In genomic region chr2:154455776-154456175, GRCm38 (mm10) we compare ENCODE assay signal across 7 mouse cellular contexts. TPM values are rescaled to one million over a fixed set of nuclear protein-coding genes. Genes with fewer than 3 reads are reported as not detected.
DNase-seq lines count a peak whose midpoint lies in the region; ATAC-seq lines count a peak whose summit lies in the region.

No protein-coding gene starts in this region.

- WGBS in limb, embryonic 15.5 days: 18% methylated on average over 5 of the region's 5 CpGs
- 40% methylated on average over 5 of the region's 5 CpGs for WGBS in neural tube, embryonic 14.5 days

- peak; percentile 65 for DNase-seq in right cerebral cortex, adult 18-20 months
- DNase-seq in right cerebral cortex, postnatal 4 days: no peak
- peak; percentile 23 to 54 for DNase-seq in heart, postnatal 14 days
- DNase-seq in ovary, adult 18-20 months (ENCODE audit: low spot score): no peak

- 0 out of 2 replicates have a peak overlapping the region, but pooled peaks have one; percentile 14 for H3K4me2 ChIP-seq in limb, embryonic 15.5 days
- H3K4me2 ChIP-seq in neural tube, embryonic 14.5 days (ENCODE audit: low read depth, low read length): no peak overlapping the region

- no peaks in the 10 kb centered on the region for H3K27me3 ChIP-seq in limb, embryonic 15.5 days
- H3K27me3 ChIP-seq in neural tube, embryonic 14.5 days (ENCODE audit: control insufficient read depth, insufficient read depth, low read length): no peaks in the 10 kb centered on the region

- intact Hi-C loops in heart, postnatal 14 days (cut with DNase I): no loop called here

- H3K9ac ChIP-seq in limb, embryonic 15.5 days: no peak overlapping the region
- no peak overlapping the region for H3K9ac ChIP-seq in neural tube, embryonic 14.5 days (replicated peaks; ENCODE audit: low read depth, low read length)

- no peaks in the 10 kb centered on the region for H3K9me3 ChIP-seq in limb, embryonic 15.5 days
- H3K9me3 ChIP-seq in neural tube, embryonic 14.5 days (ENCODE audit: control insufficient read depth, low read length): no peaks in the 10 kb centered on the region

- peaks cover 20% of the 10 kb centered on the region for H3K4me1 ChIP-seq in limb, embryonic 15.5 days
- peaks cover 6% of the 10 kb centered on the region; the same call in 1 of the 2 replicates for H3K4me1 ChIP-seq in neural tube, embryonic 14.5 days (ENCODE audit: control insufficient read depth, insufficient read depth, low read length)

- H3K4me3 ChIP-seq in limb, embryonic 15.5 days: no peak overlapping the region
- H3K4me3 ChIP-seq in neural tube, embryonic 14.5 days (ENCODE audit: low read depth, low read length): no peak overlapping the region

- H3K36me3 ChIP-seq in limb, embryonic 15.5 days: no peaks in the 10 kb centered on the region
- H3K36me3 ChIP-seq in neural tube, embryonic 14.5 days (ENCODE audit: control insufficient read depth, insufficient read depth, low read length): no peaks in the 10 kb centered on the region

- peak; percentile 60; the same call in 1 of the 2 replicates for ATAC-seq in erythroid progenitor cell, adult 5-6 weeks (replicated peaks; ENCODE audit: low FRiP score, poor library complexity, severe bottlenecking)
- ATAC-seq in limb, embryonic 15.5 days (ENCODE audit: insufficient number of reproducible peaks, low FRiP score, low TSS enrichment, low read depth): no peak
- ATAC-seq in neural tube, embryonic 14.5 days (ENCODE audit: low read depth): no peak; the same call in 1 of the 2 replicates

- peak overlapping the region; percentile 59 for H3K27ac ChIP-seq in limb, embryonic 15.5 days
- peak overlapping the region; percentile 58; the same call in 1 of the 2 replicates for H3K27ac ChIP-seq in neural tube, embryonic 14.5 days (ENCODE audit: low read depth, low read length)

RNA-seq across cellular contexts. Expression of gene Cbfa2t2, which starts 19.5 kb away (rescaled TPM):
- 9.6 and 28.1 TPM in 2 replicates for total RNA-seq in erythroid progenitor cell, adult 5-6 weeks (2015; ENCODE audit: low replicate concordance)
- 6.5 and 14.1 TPM in 2 replicates for total RNA-seq in erythroid progenitor cell, adult 5-6 weeks (2017; ENCODE audit: low replicate concordance)
- 10 to 100 TPM; 21.4 to 21.7 TPM for total RNA-seq in heart, postnatal 14 days (2021)
- 37.7 and 41.3 TPM in 2 replicates for polyA plus RNA-seq in limb, embryonic 15.5 days (2015; fragmentation: Nextera tagmentation; extraction: Ambion mirVana)
- polyA plus RNA-seq in neural tube, embryonic 14.5 days (2014; fragmentation: Nextera tagmentation; extraction: Ambion mirVana): 48.8 and 51.2 TPM in 2 replicates

RNA-seq across cellular contexts. Expression of gene Snta1, which starts 47.9 kb away (rescaled TPM):
- not detected in 2 replicates for total RNA-seq in erythroid progenitor cell, adult 5-6 weeks (2015; ENCODE audit: low replicate concordance)
- 1.0 and 1.8 TPM in 2 replicates for total RNA-seq in erythroid progenitor cell, adult 5-6 weeks (2017; ENCODE audit: low replicate concordance)
- 10 to 100 TPM; 91.4 to 98.7 TPM for total RNA-seq in heart, postnatal 14 days (2021)
- polyA plus RNA-seq in limb, embryonic 15.5 days (2015; fragmentation: Nextera tagmentation; extraction: Ambion mirVana): 10.2 and 14.5 TPM in 2 replicates
- polyA plus RNA-seq in neural tube, embryonic 14.5 days (2014; fragmentation: Nextera tagmentation; extraction: Ambion mirVana): 4.4 and 5.1 TPM in 2 replicates

Comparison
In these comparisons a context has a peak if more than half of its experiments do, and no peak if none do; other contexts are left out.
1. DNase-seq: peak in right cerebral cortex, adult 18-20 months (single experiment) and heart, postnatal 14 days (2 of 2); none in right cerebral cortex, postnatal 4 days (single experiment) and ovary, adult 18-20 months (single experiment).
2. RNA of gene Snta1, which starts 47.9 kb away (total RNA-seq): 91.4 to 98.7 TPM in heart, postnatal 14 days; 1.0 to 1.8 TPM in erythroid progenitor cell, adult 5-6 weeks; every median in the first group is over 10 times any median in the second.